Mouse (Mus musculus): Measurements from ENCODE around the gene Sclt1. TPM values are rescaled to one million over a fixed set of nuclear protein-coding genes. Genes with fewer than 3 reads are reported as not detected.

Gene Sclt1
- polyA plus RNA-seq, 1 experiment = 2.1 TPM

GRCm38 (mm10) chr3:41585548-41585947 lies 156.8 kb downstream of the Sclt1 start:
- Histone ChIP-seq H3K79me2 (ENCODE audit: control insufficient read depth, insufficient read depth) (peaks cover 99% of the 10 kb centered on the region), H3K79me3 (ENCODE audit: low read depth) (peaks cover 41% of the 10 kb centered on the region), H3K4me3 (ENCODE audit: insufficient read depth, poor library complexity, severe bottlenecking) (no peak overlapping the region), H3K36me3 (ENCODE audit: control insufficient read depth, insufficient read depth) (peaks cover 29% of the 10 kb centered on the region), H3K27me3 (ENCODE audit: control insufficient read depth, insufficient read depth, insufficient read length) (no peaks in the 10 kb centered on the region), H3ac (ENCODE audit: control insufficient read depth, insufficient read length, low read depth) (no peak overlapping the region)
- no peak for TF ChIP-seq MYOG (IDR thresholded peaks at IDR 0.05; ENCODE audit: control insufficient read depth, extremely low read depth, insufficient read length)
- TF ChIP-seq MYOD1 (IDR thresholded peaks at IDR 0.05; ENCODE audit: control insufficient read depth, insufficient read length, low read depth) = no peak
- TF ChIP-seq FOSL1 (IDR thresholded peaks at IDR 0.05; ENCODE audit: insufficient read depth, low read length, poor library complexity, severe bottlenecking) = no peak
- TF ChIP-seq CTCF (IDR thresholded peaks at IDR 0.05; ENCODE audit: control insufficient read depth, insufficient read depth, insufficient read length) = no peak
- TF ChIP-seq CEBPB (IDR thresholded peaks at IDR 0.05; ENCODE audit: low read depth) = no peak
- TF ChIP-seq USF1 (IDR thresholded peaks at IDR 0.05; ENCODE audit: low read depth) = no peak
- TF ChIP-seq MAX (IDR thresholded peaks at IDR 0.05) = no peak

- peaks cover 13% of the 10 kb centered on the region for H3K36me3 ChIP-seq (ENCODE audit: control insufficient read depth, insufficient read depth)
- peaks cover 100% of the 10 kb centered on the region for H3K79me2 ChIP-seq (ENCODE audit: control insufficient read depth, insufficient read depth)
- no peaks in the 10 kb centered on the region for H3K27me3 ChIP-seq (ENCODE audit: control insufficient read depth, insufficient read depth, insufficient read length)
- H3ac ChIP-seq (ENCODE audit: control insufficient read depth, insufficient read length, low read depth) = no peak overlapping the region
- H3K79me3 ChIP-seq (ENCODE audit: low read depth) = peaks cover 57% of the 10 kb centered on the region
- no peak overlapping the region for H3K4me3 ChIP-seq (ENCODE audit: insufficient read depth, poor library complexity, severe bottlenecking)
- TF ChIP-seq MAX (IDR thresholded peaks at IDR 0.05) = no peak
- no peak for TF ChIP-seq CEBPB (IDR thresholded peaks at IDR 0.05; ENCODE audit: low read depth)
- TF ChIP-seq MYOD1 (IDR thresholded peaks at IDR 0.05; ENCODE audit: control insufficient read depth, insufficient read length, low read depth) = no peak
- no peak for TF ChIP-seq USF1 (IDR thresholded peaks at IDR 0.05; ENCODE audit: low read depth)
- TF ChIP-seq FOSL1 (IDR thresholded peaks at IDR 0.05; ENCODE audit: insufficient read depth, low read length, poor library complexity, severe bottlenecking) = no peak
- TF ChIP-seq CTCF (IDR thresholded peaks at IDR 0.05; ENCODE audit: control insufficient read depth, insufficient read depth, insufficient read length) = no peak
- no peak for TF ChIP-seq MYOG (IDR thresholded peaks at IDR 0.05; ENCODE audit: control insufficient read depth, extremely low read depth, insufficient read length)
Measured at GRCm38 (mm10) chr3:41583621-41584020, 158.7 kb downstream of the Sclt1 start.

GRCm38 (mm10) chr3:41583092-41583491 lies 159.2 kb downstream of the Sclt1 start:
- peaks cover 60% of the 10 kb centered on the region for H3K79me3 ChIP-seq (ENCODE audit: low read depth)
- TF ChIP-seq FOSL1 (IDR thresholded peaks at IDR 0.05; ENCODE audit: insufficient read depth, low read length, poor library complexity, severe bottlenecking) (no peak), MYOG (IDR thresholded peaks at IDR 0.05; ENCODE audit: control insufficient read depth, extremely low read depth, insufficient read length) (no peak), CEBPB (IDR thresholded peaks at IDR 0.05; ENCODE audit: low read depth) (no peak), USF1 (IDR thresholded peaks at IDR 0.05; ENCODE audit: low read depth) (no peak), MAX (IDR thresholded peaks at IDR 0.05) (no peak), MYOD1 (IDR thresholded peaks at IDR 0.05; ENCODE audit: control insufficient read depth, insufficient read length, low read depth) (no peak), CTCF (IDR thresholded peaks at IDR 0.05; ENCODE audit: control insufficient read depth, insufficient read depth, insufficient read length) (no peak)
- no peak overlapping the region for H3K4me3 ChIP-seq (ENCODE audit: insufficient read depth, poor library complexity, severe bottlenecking)
- no peak overlapping the region for H3ac ChIP-seq (ENCODE audit: control insufficient read depth, insufficient read length, low read depth)
- peaks cover 13% of the 10 kb centered on the region for H3K36me3 ChIP-seq (ENCODE audit: control insufficient read depth, insufficient read depth)
- peaks cover 100% of the 10 kb centered on the region for H3K79me2 ChIP-seq (ENCODE audit: control insufficient read depth, insufficient read depth)
- no peaks in the 10 kb centered on the region for H3K27me3 ChIP-seq (ENCODE audit: control insufficient read depth, insufficient read depth, insufficient read length)

DNA sequence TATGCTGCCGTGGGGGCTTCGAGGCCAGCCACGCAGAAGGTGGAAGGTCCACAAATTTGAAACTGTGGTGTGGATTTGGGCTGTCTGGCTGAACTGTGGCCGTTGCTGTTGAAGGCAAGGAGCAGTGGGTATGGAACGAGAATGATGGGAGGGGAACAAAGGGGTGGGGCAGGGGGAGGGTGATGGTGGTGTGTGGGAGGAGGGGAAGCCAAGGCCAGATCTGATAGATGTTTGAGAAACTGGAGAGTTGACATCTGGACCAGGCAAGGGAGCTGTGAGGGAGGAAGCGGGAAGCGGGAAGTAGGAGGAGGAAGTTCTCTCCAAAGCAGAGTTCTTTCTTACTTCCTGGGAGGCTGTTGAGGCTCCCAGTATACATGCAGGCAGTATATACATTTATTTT lies 160.1 kb downstream of the Sclt1 start:
- TF ChIP-seq CTCF (IDR thresholded peaks at IDR 0.05; ENCODE audit: control insufficient read depth, insufficient read depth, insufficient read length) (no peak), MAX (IDR thresholded peaks at IDR 0.05) (no peak)

GRCm38 (mm10) chr3:41581436-41581835 lies 160.9 kb downstream of the Sclt1 start:
- H3K79me3 ChIP-seq (ENCODE audit: low read depth) = peaks cover 69% of the 10 kb centered on the region
- peaks cover 13% of the 10 kb centered on the region for H3K36me3 ChIP-seq (ENCODE audit: control insufficient read depth, insufficient read depth)
- no peak overlapping the region for H3ac ChIP-seq (ENCODE audit: control insufficient read depth, insufficient read length, low read depth)
- no peaks in the 10 kb centered on the region for H3K27me3 ChIP-seq (ENCODE audit: control insufficient read depth, insufficient read depth, insufficient read length)
- H3K79me2 ChIP-seq (ENCODE audit: control insufficient read depth, insufficient read depth) = peaks cover 100% of the 10 kb centered on the region
- TF ChIP-seq MYOG (IDR thresholded peaks at IDR 0.05; ENCODE audit: control insufficient read depth, extremely low read depth, insufficient read length) (no peak), FOSL1 (IDR thresholded peaks at IDR 0.05; ENCODE audit: insufficient read depth, low read length, poor library complexity, severe bottlenecking) (no peak), USF1 (IDR thresholded peaks at IDR 0.05; ENCODE audit: low read depth) (no peak), CTCF (IDR thresholded peaks at IDR 0.05; ENCODE audit: control insufficient read depth, insufficient read depth, insufficient read length) (no peak), MYOD1 (IDR thresholded peaks at IDR 0.05; ENCODE audit: control insufficient read depth, insufficient read length, low read depth) (no peak), CEBPB (IDR thresholded peaks at IDR 0.05; ENCODE audit: low read depth) (no peak), MAX (IDR thresholded peaks at IDR 0.05) (no peak)
- H3K4me3 ChIP-seq (ENCODE audit: insufficient read depth, poor library complexity, severe bottlenecking) = no peak overlapping the region

More for the DNA sequence above, 160.1 kb downstream of the Sclt1 start:
- Histone ChIP-seq H3K27me3 (ENCODE audit: control insufficient read depth, insufficient read depth, insufficient read length) (no peaks in the 10 kb centered on the region), H3K79me3 (ENCODE audit: low read depth) (peaks cover 61% of the 10 kb centered on the region), H3K36me3 (ENCODE audit: control insufficient read depth, insufficient read depth) (peaks cover 13% of the 10 kb centered on the region), H3K4me3 (ENCODE audit: insufficient read depth, poor library complexity, severe bottlenecking) (no peak overlapping the region), H3K79me2 (ENCODE audit: control insufficient read depth, insufficient read depth) (peaks cover 100% of the 10 kb centered on the region), H3ac (ENCODE audit: control insufficient read depth, insufficient read length, low read depth) (no peak overlapping the region)
